In the genomic region with DNA sequence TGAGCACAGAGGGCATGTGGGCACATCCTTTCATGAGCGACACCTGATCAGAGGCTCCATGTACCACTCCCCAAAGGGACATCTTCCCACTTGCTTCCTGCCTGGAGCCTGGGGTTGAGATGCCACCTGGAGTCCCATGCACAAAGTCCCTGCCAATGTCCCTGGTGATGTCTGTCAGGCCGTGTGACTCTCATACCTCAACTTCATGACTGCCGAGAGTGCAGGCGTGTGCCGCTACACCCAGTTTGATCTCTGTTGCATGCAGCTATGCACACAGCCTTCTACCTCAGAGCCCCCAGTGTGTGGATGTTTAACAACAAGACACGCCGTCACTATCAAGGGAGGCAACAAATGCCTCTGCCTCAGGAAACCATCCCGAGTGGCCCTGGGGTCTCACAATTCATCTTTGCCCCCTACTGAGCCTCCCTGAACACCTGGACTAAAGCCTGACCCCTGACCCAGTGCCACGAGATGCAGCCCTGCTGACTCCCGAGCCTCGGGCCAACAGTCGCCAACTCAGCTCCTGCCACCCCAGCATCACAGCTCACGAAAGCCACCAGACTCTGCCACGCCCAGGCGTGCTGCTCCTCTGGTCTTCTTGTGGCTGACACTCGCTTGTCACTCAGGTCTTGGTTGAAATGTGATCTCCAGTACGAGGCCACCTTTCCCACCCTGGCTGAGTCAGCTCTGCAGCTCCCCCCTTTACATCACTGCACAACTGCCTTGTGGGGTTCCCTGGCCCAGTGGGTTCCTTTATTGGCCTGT, we compare ENCODE assay signal across 25 mouse cellular contexts.
DNase-seq lines count a peak whose midpoint lies in the region.
"Had no signal": no experiment of that assay in that cellular context is flagged by ENCODE, and none has a peak within 500 bp of the region (broad histone marks: within the 10 kb centered on the region; RNA-seq: fewer than 3 reads in every experiment).

No protein-coding gene starts in this region.

- 74% methylated on average over 17 of the region's 17 CpGs for WGBS in heart, embryonic 10.5 days
- 69% methylated on average over 17 of the region's 17 CpGs for WGBS in embryonic facial prominence, embryonic 10.5 days
- WGBS in limb, embryonic 10.5 days, result 76% methylated on average over 17 of the region's 17 CpGs

- H3K27me3 ChIP-seq in heart, embryonic 10.5 days (ENCODE audit: insufficient read depth, poor library complexity, severe bottlenecking), result no peaks in the 10 kb centered on the region
- H3K27me3 ChIP-seq in embryonic facial prominence, embryonic 10.5 days (replicated peaks; ENCODE audit: low read depth, poor library complexity, severe bottlenecking), result no peaks in the 10 kb centered on the region
- no peaks in the 10 kb centered on the region for H3K27me3 ChIP-seq in limb, embryonic 10.5 days (ENCODE audit: low read depth, poor library complexity, severe bottlenecking)
- H3K27me3 ChIP-seq: CH12.LX; heart, embryonic 13.5 days had no signal

- H3K27ac ChIP-seq in heart, embryonic 10.5 days, result peak overlapping the region; percentile 25
- peak overlapping the region; percentile 60 for H3K27ac ChIP-seq in embryonic facial prominence, embryonic 10.5 days (replicated peaks)
- peak overlapping the region; percentile 73 for H3K27ac ChIP-seq in limb, embryonic 10.5 days
- H3K27ac ChIP-seq: heart, embryonic 13.5 days; hindbrain, postnatal 0 days; stomach, postnatal 0 days had no signal

- peaks cover 8% of the 10 kb centered on the region; the same call in 1 of the 2 replicates for H3K36me3 ChIP-seq in heart, embryonic 10.5 days
- H3K36me3 ChIP-seq in embryonic facial prominence, embryonic 10.5 days (replicated peaks), result peaks cover 51% of the 10 kb centered on the region
- peaks cover 36% of the 10 kb centered on the region for H3K36me3 ChIP-seq in limb, embryonic 10.5 days

- intact Hi-C loops in heart, postnatal 36 days (cut with DNase I), result loop anchor here (2.0 kb wide), 1 partner anchor 106 kb away; a partner anchor contains a TSS
- intact Hi-C loops in left cerebral cortex, postnatal 4 days (cut with DNase I), result no loop called here

- no peaks in the 10 kb centered on the region for H3K9me3 ChIP-seq in heart, embryonic 10.5 days
- no peaks in the 10 kb centered on the region for H3K9me3 ChIP-seq in embryonic facial prominence, embryonic 10.5 days
- H3K9me3 ChIP-seq in limb, embryonic 10.5 days (replicated peaks), result no peaks in the 10 kb centered on the region
- H3K9me3 ChIP-seq: heart, embryonic 13.5 days; megakaryocyte, embryonic 14.5 days had no signal

- DNase-seq in heart, embryonic 10.5 days (ENCODE audit: low spot score), result no peak
- DNase-seq in heart, postnatal 36 days, result no peak
- no peak for DNase-seq in embryonic facial prominence, embryonic 10.5 days (ENCODE audit: low spot score)
- DNase-seq in limb, embryonic 10.5 days (ENCODE audit: low spot score), result no peak
- no peak for DNase-seq in right cerebral cortex, adult 18-20 months
- no peak for DNase-seq in ovary, adult 18-20 months (ENCODE audit: low spot score)
- DNase-seq in left cerebral cortex, postnatal 4 days, result no peak
- DNase-seq: adrenal gland, adult 2 months; adrenal gland, postnatal 36 days; B cell, adult 2 months; cerebellum, adult 2 months; forebrain, postnatal 0 days; heart, adult 18-20 months; kidney, adult 9 months; kidney, postnatal 10 days; layer of hippocampus, postnatal 36 days; lung, postnatal 36 days; right cerebral cortex, postnatal 4 days; thymus, adult 18-20 months; thymus, postnatal 25 days had no signal

- no peak overlapping the region for H3K4me3 ChIP-seq in heart, embryonic 10.5 days
- H3K4me3 ChIP-seq in embryonic facial prominence, embryonic 10.5 days, result no peak overlapping the region
- H3K4me3 ChIP-seq in limb, embryonic 10.5 days, result no peak overlapping the region
- H3K4me3 ChIP-seq: heart, embryonic 13.5 days had no signal

- peaks cover 60% of the 10 kb centered on the region for H3K4me1 ChIP-seq in heart, embryonic 10.5 days
- H3K4me1 ChIP-seq in embryonic facial prominence, embryonic 10.5 days, result peaks cover 57% of the 10 kb centered on the region
- peaks cover 49% of the 10 kb centered on the region for H3K4me1 ChIP-seq in limb, embryonic 10.5 days
